Mouse (Mus musculus): Measurements from ENCODE around the gene Prr30.
"Not testable (repeated sequence)": the region's sequence is repeated elsewhere in the genome, so short reads cannot be mapped to it uniquely, and the experiment has no call there.

The Prr30 gene

GRCm38 (mm10) chr14:101200230-101200629 is at the start of gene Prr30:
TSS of gene Prr30 (minus strand) at chr14:101200330.
- no peak for DNase-seq

- DNase-seq = no peak
Measured at GRCm38 (mm10) chr14:101246793-101247192, 46.7 kb upstream of the Prr30 start.

- no peak for DNase-seq
Measured at GRCm38 (mm10) chr14:101245706-101246105, 45.6 kb upstream of the Prr30 start.

- not testable (repeated sequence) for DNase-seq
Measured at GRCm38 (mm10) chr14:101244441-101244840, 44.3 kb upstream of the Prr30 start.

- no peak for DNase-seq
Measured at GRCm38 (mm10) chr14:101237965-101238364, 37.8 kb upstream of the Prr30 start.

- DNase-seq = no peak
Measured at GRCm38 (mm10) chr14:101229068-101229467, 28.9 kb upstream of the Prr30 start.

GRCm38 (mm10) chr14:101222319-101222718 is 22.2 kb upstream of the Prr30 start:
- no peak for DNase-seq

- DNase-seq = no peak
Measured at GRCm38 (mm10) chr14:101172258-101172657, 27.9 kb downstream of the Prr30 start.

Measured in cerebellum, adult 18-20 months (tissue).